Mouse (Mus musculus) hindbrain, embryonic 11.5 days (tissue): Measurements from ENCODE around the gene Defb36. TPM values are rescaled to one million over a fixed set of nuclear protein-coding genes. Genes with fewer than 3 reads are reported as not detected.

Experiments
- ATAC-seq: fragments of 200-750 bp; cut with Nextera tagmentation; 2 replicates; pipeline ENCODE4 v1.8.0; 2017; ENCODE audit warnings: mild to moderate bottlenecking, moderate TSS enrichment, moderate library complexity; ENCODE audit not compliant: low FRiP score
- DNase-seq: peaks from one replicate; pipeline ENCODE4 v3.0.0-alpha.2; 2015; ENCODE audit warnings: low spot score
- H3K27ac ChIP-seq: fragments of 300-500 bp; sonication (generic); 2 replicates; pipeline ENCODE4 v1.5.1; 2014; ENCODE audit warnings: mild to moderate bottlenecking, low read depth, low read length
- H3K27me3 ChIP-seq: fragments of 300-500 bp; sonication (generic); 2 replicates; pipeline ENCODE4 v1.6.1; 2014; ENCODE audit warnings: mild to moderate bottlenecking, low read length, moderate library complexity, mixed read lengths; ENCODE audit not compliant: control insufficient read depth, insufficient read depth
- H3K36me3 ChIP-seq: fragments of 300-500 bp; sonication (generic); 2 replicates; pipeline ENCODE4 v1.6.1; 2014; ENCODE audit warnings: mild to moderate bottlenecking, low read length, moderate library complexity, mixed read lengths; ENCODE audit not compliant: control insufficient read depth, insufficient read depth
- H3K4me1 ChIP-seq: fragments of 300-500 bp; sonication (generic); replicated peaks from 2 replicates; pipeline ENCODE4 v1.6.1; 2014; ENCODE audit warnings: low read length, mixed read lengths; ENCODE audit not compliant: control insufficient read depth, insufficient read depth
- H3K4me2 ChIP-seq: fragments of 300-500 bp; sonication (generic); replicated peaks from 2 replicates; pipeline ENCODE4 v1.6.1; 2014; ENCODE audit warnings: mild to moderate bottlenecking, low read depth, low read length
- H3K4me3 ChIP-seq: fragments of 300-500 bp; sonication (generic); 2 replicates; pipeline ENCODE4 v1.5.1; 2014; ENCODE audit warnings: low read depth, low read length
- H3K9ac ChIP-seq: fragments of 300-500 bp; sonication (generic); 2 replicates; pipeline ENCODE4 v1.6.1; 2014; ENCODE audit warnings: low read depth, low read length
- H3K9me3 ChIP-seq: fragments of 300-500 bp; sonication (generic); 2 replicates; pipeline ENCODE4 v1.6.1; 2016; ENCODE audit warnings: low read length; ENCODE audit not compliant: control insufficient read depth
- WGBS: fragments of 180-500 bp; shearing (Covaris S2); extraction: QIAGEN DNeasy Blood & Tissue Kit; methylation state at CpG from one replicate; pipeline ENCODE4 v1.1.7; 2014; 5-methylcytosine and 5-hydroxymethylcytosine counted together
- polyA plus RNA-seq: library from polyadenylated mRNA; unstranded; fragments of >200 nt; fragmentation: Nextera tagmentation; extraction: Ambion mirVana; gene quantifications from 2 replicates; pipeline ENCODE4 v1.2.1, GENCODE M21; 2014

The Defb36 gene
- polyA plus RNA-seq, 1 experiment from 2014 or later: not detected

DNA sequence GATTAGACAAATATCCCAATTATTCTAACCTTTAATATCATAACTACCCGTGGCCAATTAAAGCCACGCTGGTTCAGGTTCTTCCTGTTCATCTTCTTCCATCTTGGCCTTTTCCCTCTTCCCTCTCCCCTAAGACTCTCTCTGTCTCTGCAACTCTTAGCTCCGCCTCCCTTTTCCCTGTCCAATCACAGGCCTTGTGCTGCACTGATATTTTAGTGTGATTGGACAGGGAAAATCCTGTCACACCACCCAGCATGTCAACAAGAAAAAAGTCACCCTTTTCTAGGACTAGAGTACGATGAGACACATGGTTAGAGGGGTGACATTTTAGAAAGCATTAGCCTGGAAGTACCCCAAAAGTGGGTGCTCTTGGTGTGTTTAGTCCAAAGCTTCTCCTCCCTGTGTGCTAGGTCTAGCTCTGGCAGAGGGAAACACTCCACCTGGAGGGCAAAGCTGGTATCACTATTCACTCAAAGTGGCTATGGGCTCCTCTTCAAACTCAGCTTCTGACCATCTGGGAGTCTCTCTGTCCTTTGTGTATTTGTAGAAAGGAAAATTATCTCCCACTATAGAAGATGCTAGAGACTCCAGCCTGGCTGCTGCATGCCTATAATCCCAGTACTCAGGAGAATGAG lies 17.1 kb upstream of the Defb36 start:
- no peaks in the 10 kb centered on the region; the same call in 1 of the 2 replicates for H3K4me1 ChIP-seq
- H3K4me3 ChIP-seq: no peak overlapping the region
- no peak overlapping the region for H3K27ac ChIP-seq
- no peaks in the 10 kb centered on the region for H3K9me3 ChIP-seq
- H3K4me2 ChIP-seq: no peak overlapping the region
- no peak for ATAC-seq
- H3K36me3 ChIP-seq: no peaks in the 10 kb centered on the region
- 82% methylated on average over 4 of the region's 4 CpGs for WGBS
- H3K27me3 ChIP-seq: no peaks in the 10 kb centered on the region
- DNase-seq: peak; percentile 22
- no peak overlapping the region for H3K9ac ChIP-seq

DNA sequence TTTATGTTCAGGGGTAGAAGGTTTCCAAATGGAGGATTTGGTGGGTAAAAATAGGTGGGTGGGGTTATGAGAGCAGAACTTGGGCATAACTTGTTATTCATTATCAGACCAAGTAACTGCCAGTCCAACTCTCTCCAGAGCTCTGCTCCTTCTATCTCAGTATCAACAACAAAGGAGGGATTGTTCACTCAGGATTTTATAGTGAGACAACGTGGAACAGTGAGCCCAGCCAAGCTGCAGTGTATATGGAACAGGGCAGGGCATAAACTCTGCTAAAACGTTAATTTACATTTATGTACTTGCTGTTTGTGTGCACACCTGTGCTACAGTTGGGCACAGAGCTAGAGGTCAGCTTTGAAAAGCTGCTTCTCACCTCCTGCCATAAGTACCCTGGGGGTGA lies 15.7 kb upstream of the Defb36 start:
- H3K27me3 ChIP-seq: no peaks in the 10 kb centered on the region
- ATAC-seq: no peak
- no peak overlapping the region for H3K4me2 ChIP-seq
- 54% methylated on average over 2 of the region's 2 CpGs for WGBS
- H3K27ac ChIP-seq: no peak overlapping the region
- no peak overlapping the region for H3K9ac ChIP-seq
- H3K9me3 ChIP-seq: no peaks in the 10 kb centered on the region
- no peak for DNase-seq
- H3K4me1 ChIP-seq: no peaks in the 10 kb centered on the region; the same call in 1 of the 2 replicates
- no peak overlapping the region for H3K4me3 ChIP-seq
- no peaks in the 10 kb centered on the region for H3K36me3 ChIP-seq

DNA sequence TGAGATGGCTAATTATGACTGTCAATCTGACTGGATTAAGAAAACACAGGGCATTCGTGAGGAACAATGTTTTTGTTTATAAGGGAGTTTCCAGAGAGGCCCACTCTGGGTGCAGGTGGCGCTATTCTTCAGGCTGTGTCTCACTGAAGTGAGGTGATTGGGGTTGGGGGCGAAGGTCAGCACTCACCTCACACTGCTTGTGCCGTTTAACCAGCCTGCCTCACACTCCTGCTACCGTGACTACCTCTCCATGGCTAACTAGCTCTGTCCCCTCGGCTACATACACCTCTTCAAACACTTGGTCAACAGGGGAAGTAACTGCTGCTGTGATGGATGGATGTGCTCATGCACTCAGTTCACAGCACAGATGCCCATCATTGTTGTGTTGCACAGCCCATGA lies 15.1 kb upstream of the Defb36 start:
- Histone ChIP-seq H3K4me2 (no peak overlapping the region), H3K4me1 (no peaks in the 10 kb centered on the region; the same call in 1 of the 2 replicates), H3K27me3 (no peaks in the 10 kb centered on the region), H3K4me3 (no peak overlapping the region), H3K27ac (no peak overlapping the region), H3K36me3 (no peaks in the 10 kb centered on the region), H3K9me3 (no peaks in the 10 kb centered on the region), H3K9ac (no peak overlapping the region)
- DNase-seq (no peak), ATAC-seq (no peak)
- WGBS: 57% methylated on average over 6 of the region's 6 CpGs

DNA sequence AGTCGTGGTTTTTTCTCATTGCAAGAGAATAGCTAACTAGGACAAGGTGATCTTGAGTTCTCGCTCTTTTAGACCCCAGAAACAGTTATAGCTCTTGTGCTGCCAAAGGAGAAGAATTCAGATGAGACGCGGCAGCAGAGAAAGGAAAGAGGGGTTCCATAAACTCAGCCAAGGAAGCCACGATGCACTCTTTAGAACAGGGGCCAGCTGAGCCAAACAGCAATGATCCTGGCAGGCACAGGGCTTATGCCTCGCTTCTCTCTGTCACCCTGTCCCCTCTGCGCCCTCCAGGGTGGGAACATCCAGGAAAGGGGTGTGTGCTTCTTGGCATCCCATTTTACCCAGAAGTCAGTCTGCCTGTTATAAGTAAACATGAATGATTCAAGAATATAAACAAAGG lies 4.8 kb upstream of the Defb36 start, which contains the start of gene Defb45:
Defb45 (minus strand) TSS at position 101 of the 400 bp plus-strand sequence.
- Histone ChIP-seq H3K36me3 (no peaks in the 10 kb centered on the region), H3K27me3 (no peaks in the 10 kb centered on the region), H3K4me3 (no peak within 1 kb of the TSS), H3K4me2 (no peak within 1 kb of the TSS), H3K4me1 (0 out of 2 replicates have a peak, but pooled peaks cover 2% of the 10 kb centered on the region), H3K9ac (no peak within 1 kb of the TSS), H3K9me3 (no peaks in the 10 kb centered on the region), H3K27ac (no peak within 1 kb of the TSS)
- ATAC-seq: no peak
- DNase-seq: no peak
- 73% methylated on average over 7 of the region's 7 CpGs for WGBS

DNA sequence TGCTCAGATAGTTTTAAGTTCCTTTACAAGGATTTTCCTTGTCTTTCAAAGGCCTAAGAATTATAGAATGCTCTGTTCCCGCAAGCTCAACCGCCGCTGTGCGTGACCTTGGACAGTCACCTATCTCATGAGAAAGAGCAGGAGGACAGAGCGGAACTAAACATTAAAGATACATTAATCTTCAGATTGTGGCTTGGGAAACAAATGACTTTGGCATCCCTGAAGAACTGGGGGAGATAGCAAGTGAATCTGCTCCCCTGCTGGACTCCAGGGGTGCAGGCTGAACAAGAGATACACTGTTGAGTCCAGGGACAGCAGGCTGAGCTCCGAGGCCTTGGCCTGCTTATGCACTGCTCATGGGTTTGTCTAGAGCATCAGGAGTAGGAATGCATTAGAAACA lies 4.1 kb upstream of the Defb36 start:
- H3K4me1 ChIP-seq: 0 out of 2 replicates have a peak, but pooled peaks cover 2% of the 10 kb centered on the region
- H3K4me2 ChIP-seq: no peak overlapping the region
- DNase-seq (no peak), ATAC-seq (no peak)
- no peaks in the 10 kb centered on the region for H3K27me3 ChIP-seq
- H3K9me3 ChIP-seq: no peaks in the 10 kb centered on the region
- H3K36me3 ChIP-seq: no peaks in the 10 kb centered on the region
- H3K27ac ChIP-seq: no peak overlapping the region
- no peak overlapping the region for H3K9ac ChIP-seq
- WGBS: 87% methylated on average over 6 of the region's 6 CpGs
- H3K4me3 ChIP-seq: no peak overlapping the region

DNA sequence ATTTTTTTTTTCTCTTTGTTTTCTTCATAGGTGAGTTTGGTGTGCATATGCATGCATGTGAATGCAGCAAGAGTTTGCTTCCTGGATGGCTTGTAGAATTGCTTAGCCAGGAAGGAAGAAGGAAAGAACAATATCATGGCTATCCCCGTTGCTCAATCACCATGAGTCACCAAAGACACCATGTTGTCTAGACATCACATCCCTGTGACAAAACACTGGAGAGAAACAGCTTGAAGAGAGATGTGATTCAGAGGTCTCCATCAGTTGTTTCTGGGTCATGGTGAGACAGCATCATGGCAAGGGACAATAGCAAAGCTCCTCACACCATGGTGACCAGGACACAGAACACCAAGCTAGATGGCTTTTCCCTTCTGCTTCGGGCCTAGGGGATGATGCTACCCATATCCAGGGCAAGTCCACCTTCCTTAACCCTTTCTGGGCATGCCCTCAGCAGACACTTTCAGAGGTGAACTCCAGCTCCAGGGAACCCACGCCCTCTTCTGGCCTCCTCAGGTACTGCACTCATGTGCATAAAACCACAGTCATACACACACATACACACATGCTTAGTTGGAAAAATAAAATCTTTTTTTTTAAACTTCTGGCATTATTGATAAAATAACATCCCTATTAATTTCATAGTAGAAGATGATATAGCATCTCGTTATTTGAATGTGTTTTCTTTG lies 2.7 kb upstream of the Defb36 start:
- Histone ChIP-seq H3K36me3 (no peaks in the 10 kb centered on the region), H3K9me3 (no peaks in the 10 kb centered on the region), H3K4me2 (no peak overlapping the region), H3K27ac (no peak overlapping the region), H3K27me3 (no peaks in the 10 kb centered on the region), H3K4me1 (0 out of 2 replicates have a peak, but pooled peaks cover 2% of the 10 kb centered on the region), H3K9ac (no peak overlapping the region), H3K4me3 (no peak overlapping the region)
- DNase-seq (no peak), ATAC-seq (no peak)
- 74% methylated on average over 4 of the region's 4 CpGs for WGBS

DNA sequence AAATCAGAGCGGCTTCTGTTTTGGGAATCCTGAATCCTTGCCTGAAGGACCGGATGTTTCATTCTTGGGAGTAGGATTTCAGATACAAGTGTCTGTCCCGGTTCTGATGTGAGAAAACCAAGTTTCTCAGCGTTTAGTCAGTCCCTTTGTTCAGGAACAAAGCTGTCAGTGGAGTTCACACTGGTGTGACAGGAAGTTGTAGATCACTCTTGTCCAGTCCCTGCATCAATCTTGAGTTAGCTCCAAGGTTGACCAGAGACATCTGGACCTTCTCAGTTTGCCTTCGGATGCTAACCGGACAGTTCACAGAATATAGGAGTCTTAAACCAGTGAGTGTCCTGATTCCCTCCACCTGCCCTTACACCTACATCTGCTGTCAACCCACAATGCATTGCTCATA lies 3.6 kb downstream of the Defb36 start:
- Histone ChIP-seq H3K27ac (no peak overlapping the region), H3K4me1 (no peaks in the 10 kb centered on the region), H3K36me3 (no peaks in the 10 kb centered on the region), H3K4me3 (no peak overlapping the region), H3K27me3 (no peaks in the 10 kb centered on the region; the same call in 1 of the 2 replicates), H3K9me3 (no peaks in the 10 kb centered on the region), H3K4me2 (no peak overlapping the region), H3K9ac (no peak overlapping the region)
- ATAC-seq: no peak
- DNase-seq: no peak
- WGBS: 71% methylated on average over 6 of the region's 6 CpGs

DNA sequence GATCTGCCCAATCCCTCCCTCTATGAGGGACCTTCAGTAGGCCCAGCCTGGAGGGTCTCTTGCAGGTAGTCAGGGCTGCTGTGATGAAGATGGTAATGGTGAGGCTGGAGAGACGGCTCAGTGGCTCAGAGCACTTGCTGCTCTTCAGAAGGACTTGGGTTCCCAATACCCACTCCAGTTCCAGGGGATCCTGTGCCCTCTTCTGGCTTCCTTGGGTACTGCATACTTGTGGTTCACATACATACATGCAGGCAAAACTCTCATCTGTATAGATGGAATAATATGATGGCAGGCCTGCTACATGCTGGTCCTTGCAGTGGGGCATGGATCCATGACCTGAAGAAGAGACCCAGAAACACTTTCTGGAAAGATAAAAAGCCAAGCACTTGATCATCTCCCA lies 4.6 kb downstream of the Defb36 start:
- Histone ChIP-seq H3K4me3 (no peak overlapping the region), H3K4me1 (no peaks in the 10 kb centered on the region), H3K36me3 (no peaks in the 10 kb centered on the region), H3K9me3 (no peaks in the 10 kb centered on the region), H3K9ac (no peak overlapping the region), H3K4me2 (no peak overlapping the region), H3K27me3 (no peaks in the 10 kb centered on the region; the same call in 1 of the 2 replicates), H3K27ac (no peak overlapping the region)
- DNase-seq (no peak), ATAC-seq (no peak)
- 78% methylated on average over 1 of the region's 1 CpGs for WGBS

DNA sequence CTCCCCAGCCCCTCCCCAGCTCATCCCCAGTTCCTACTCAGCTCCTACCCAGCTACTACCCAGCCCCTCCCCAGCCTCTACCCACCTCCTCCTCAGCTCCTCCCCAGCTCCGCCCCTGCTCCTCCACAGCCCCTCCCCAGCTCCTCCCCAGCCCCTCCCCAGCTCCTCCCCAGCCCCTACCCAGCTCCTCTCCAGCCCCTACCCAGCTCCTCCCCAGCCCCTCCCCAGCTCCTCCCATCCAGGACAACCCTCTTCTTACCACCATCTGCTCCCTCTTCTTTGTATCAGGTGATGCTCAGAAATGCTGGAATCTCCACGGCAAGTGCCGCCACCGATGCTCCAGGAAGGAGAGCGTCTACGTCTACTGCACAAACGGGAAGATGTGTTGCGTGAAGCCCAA lies 8.1 kb downstream of the Defb36 start:
- 30% methylated on average over 7 of the region's 8 CpGs for WGBS
- Histone ChIP-seq H3K4me3 (no peak overlapping the region), H3K9ac (no peak overlapping the region), H3K4me1 (no peaks in the 10 kb centered on the region), H3K36me3 (no peaks in the 10 kb centered on the region), H3K9me3 (no peaks in the 10 kb centered on the region), H3K27ac (no peak overlapping the region), H3K4me2 (no peak overlapping the region), H3K27me3 (no peaks in the 10 kb centered on the region; the same call in 1 of the 2 replicates)
- ATAC-seq: no peak
- DNase-seq: no peak
